Mouse (Mus musculus) thymus, adult 2 months (tissue): ENCODE measurements around the gene Eif1.

Experiments
- CTCF ChIP-seq: fragments of 200-500 bp; IDR thresholded peaks from 2 replicates; pipeline ENCODE4 v1.5.1; 2012; ENCODE audit warnings: mild to moderate bottlenecking, control low read depth, low read length, moderate library complexity, borderline replicate concordance; ENCODE audit not compliant: control insufficient read depth, poor library complexity, insufficient read depth; ENCODE audit errors: extremely low read depth
- POLR2A ChIP-seq: fragments of 200-500 bp; IDR thresholded peaks from 2 replicates; pipeline ENCODE4 v1.6.1; 2012; ENCODE audit warnings: mild to moderate bottlenecking, low read length, control low read depth, moderate library complexity; ENCODE audit not compliant: control insufficient read depth, poor library complexity, insufficient read depth; ENCODE audit errors: extremely low read depth

DNA sequence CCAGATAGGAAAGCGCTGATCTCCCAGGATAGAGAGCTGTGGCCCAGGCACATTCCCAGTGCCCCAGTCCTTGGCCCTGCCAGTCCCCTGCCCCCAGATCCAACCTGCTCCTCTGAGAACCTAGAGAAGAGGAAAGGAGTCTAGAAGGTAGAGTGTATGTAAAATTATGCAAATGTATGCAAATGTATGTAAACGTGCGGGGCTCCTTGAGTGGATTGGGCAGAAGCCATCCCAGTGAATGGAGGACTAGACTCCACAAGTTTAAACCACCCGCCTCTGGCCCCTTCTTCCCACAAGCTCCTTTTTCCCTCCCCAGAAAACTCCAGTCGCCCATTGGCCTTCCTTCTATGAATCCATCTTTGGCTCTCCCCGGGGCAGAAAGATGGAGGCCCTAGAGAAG lies 26.8 kb upstream of the Eif1 start:
- no peak for TF ChIP-seq CTCF
- no peak for TF ChIP-seq POLR2A
